Mouse (Mus musculus) MEL (cell line): ENCODE data around the gene Trpc7.

Experiments used
- CHD2 ChIP-seq: IDR thresholded peaks from 2 replicates; pipeline ENCODE4 v1.6.1; 2011; ENCODE audit warnings: low read length, improper control_type of control experiment
- CTCF ChIP-seq, 3 experiments: IDR thresholded peaks in 2 of 3; conservative IDR thresholded peaks in 1 of 3; 2 replicates each; pipeline ENCODE4 v1.5.1; 2011 to 2012; ENCODE audit warnings: low read length in 3 of 3, low read depth in 2 of 3, mild to moderate bottlenecking in 2 of 3, improper control_type of control experiment in 1 of 3, inconsistent platforms in 1 of 3, mixed read lengths in 1 of 3, moderate library complexity in 1 of 3; ENCODE audit not compliant: control insufficient read depth in 1 of 3, insufficient read depth in 1 of 3, poor library complexity in 1 of 3, severe bottlenecking in 1 of 3
- EP300 ChIP-seq, 2 experiments: IDR thresholded peaks; 2 replicates each; pipeline ENCODE4 v1.6.1; 2011; ENCODE audit warnings: improper control_type of control experiment in 2 of 2, low read length in 2 of 2, low read depth in 1 of 2, mild to moderate bottlenecking in 1 of 2
- ETS1 ChIP-seq: IDR thresholded peaks from 2 replicates; pipeline ENCODE4 v1.6.1; 2012; ENCODE audit warnings: low read depth, mild to moderate bottlenecking, inconsistent platforms, low read length, improper control_type of control experiment, moderate library complexity
- GABPA ChIP-seq: IDR thresholded peaks from 2 replicates; pipeline ENCODE4 v1.6.1; 2012; ENCODE audit warnings: low read depth, mild to moderate bottlenecking, inconsistent platforms, low read length, improper control_type of control experiment, moderate library complexity
- MAFK ChIP-seq: IDR thresholded peaks from 2 replicates; pipeline ENCODE4 v1.6.1; 2011; ENCODE audit warnings: low read depth, mild to moderate bottlenecking, low read length, improper control_type of control experiment, borderline replicate concordance
- MAX ChIP-seq: IDR thresholded peaks from 2 replicates; pipeline ENCODE4 v1.6.1; 2011; ENCODE audit warnings: low read length, improper control_type of control experiment
- POLR2A ChIP-seq, 2 experiments: IDR thresholded peaks; 2 replicates each; pipeline ENCODE4 v1.6.1; 2011 to 2012; ENCODE audit warnings: low read length in 2 of 2, mild to moderate bottlenecking in 2 of 2, control low read depth in 1 of 2, improper control_type of control experiment in 1 of 2, low read depth in 1 of 2, moderate library complexity in 1 of 2; ENCODE audit not compliant: control insufficient read depth in 1 of 2, insufficient read depth in 1 of 2, poor library complexity in 1 of 2
- TAL1 ChIP-seq: IDR thresholded peaks from 2 replicates; pipeline ENCODE4 v1.6.1; 2012; ENCODE audit warnings: mild to moderate bottlenecking, inconsistent platforms, low read length, moderate library complexity, mixed read lengths
- TCF12 ChIP-seq: IDR thresholded peaks from 2 replicates; pipeline ENCODE4 v1.6.1; 2014; ENCODE audit warnings: low read depth, mild to moderate bottlenecking, inconsistent platforms, low read length, improper control_type of control experiment, moderate library complexity
- UBTF ChIP-seq: IDR thresholded peaks from 2 replicates; pipeline ENCODE4 v1.6.1; 2012; ENCODE audit warnings: low read depth, mild to moderate bottlenecking, inconsistent platforms, low read length, improper control_type of control experiment, moderate library complexity, borderline replicate concordance; ENCODE audit not compliant: insufficient read depth
- USF1 ChIP-seq: IDR thresholded peaks from 2 replicates; pipeline ENCODE4 v1.6.1; 2014; ENCODE audit warnings: low read depth, mild to moderate bottlenecking, inconsistent platforms, low read length, improper control_type of control experiment, moderate library complexity
- USF2 ChIP-seq, 2 experiments: IDR thresholded peaks; 2 replicates each; pipeline ENCODE4 v1.6.1; 2011 to 2012; ENCODE audit warnings: improper control_type of control experiment in 2 of 2, low read length in 2 of 2, borderline replicate concordance in 1 of 2, inconsistent platforms in 1 of 2, low read depth in 1 of 2, mild to moderate bottlenecking in 1 of 2; ENCODE audit not compliant: insufficient read depth in 1 of 2
- ZKSCAN1 ChIP-seq: IDR thresholded peaks from 2 replicates; pipeline ENCODE4 v1.6.1; 2012; ENCODE audit warnings: low read depth, mild to moderate bottlenecking, inconsistent platforms, low read length, improper control_type of control experiment, moderate library complexity

DNA sequence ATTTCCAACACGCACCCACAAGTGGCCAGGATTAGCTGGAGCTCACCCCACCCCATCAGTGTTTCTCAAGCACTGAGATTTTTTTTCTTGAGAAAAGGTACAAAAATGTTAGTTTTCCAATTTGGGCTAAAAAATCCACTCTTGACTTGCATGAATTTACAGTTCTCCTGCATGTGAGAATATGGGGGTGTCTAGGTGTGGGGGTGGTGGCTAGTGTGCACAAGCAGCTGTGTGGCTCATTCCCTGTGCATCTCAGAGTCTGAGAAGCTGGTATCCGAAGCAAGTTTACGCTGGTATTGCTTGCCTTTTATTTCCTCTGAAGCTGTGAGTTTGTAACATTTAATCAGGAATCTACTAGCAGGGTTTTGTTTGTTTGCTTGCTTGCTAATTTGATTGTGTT is 105.1 kb downstream of the Trpc7 start:
- TF ChIP-seq CTCF (IDR thresholded peaks at IDR 0.05 in 2 of 3, conservative IDR thresholded peaks at IDR 0.05 in 1 of 3; ENCODE audit: control insufficient read depth in 1 of 3, insufficient read depth in 1 of 3, low read depth in 2 of 3, low read length in 3 of 3, poor library complexity in 1 of 3, severe bottlenecking in 1 of 3) = no peak
- TF ChIP-seq MAX = no peak
- no peak for TF ChIP-seq USF1
- no peak for TF ChIP-seq UBTF
- no peak for TF ChIP-seq POLR2A (IDR thresholded peaks at IDR 0.05; ENCODE audit: control insufficient read depth in 1 of 2, insufficient read depth in 1 of 2, low read depth in 1 of 2, low read length in 2 of 2, poor library complexity in 1 of 2)
- TF ChIP-seq TCF12 = no peak
- TF ChIP-seq EP300 (IDR thresholded peaks at IDR 0.05; ENCODE audit: low read depth in 1 of 2, low read length in 2 of 2) = no peak
- TF ChIP-seq ETS1 = no peak
- TF ChIP-seq CHD2 = no peak
- TF ChIP-seq TAL1 = no peak
- TF ChIP-seq GABPA = no peak
- no peak for TF ChIP-seq MAFK
- no peak for TF ChIP-seq ZKSCAN1
- no peak for TF ChIP-seq USF2 (IDR thresholded peaks at IDR 0.05; ENCODE audit: borderline replicate concordance in 1 of 2, insufficient read depth in 1 of 2, low read depth in 1 of 2, low read length in 2 of 2)
